Comparison of ENCODE assay signal across 28 mouse cellular contexts in the genomic region with DNA sequence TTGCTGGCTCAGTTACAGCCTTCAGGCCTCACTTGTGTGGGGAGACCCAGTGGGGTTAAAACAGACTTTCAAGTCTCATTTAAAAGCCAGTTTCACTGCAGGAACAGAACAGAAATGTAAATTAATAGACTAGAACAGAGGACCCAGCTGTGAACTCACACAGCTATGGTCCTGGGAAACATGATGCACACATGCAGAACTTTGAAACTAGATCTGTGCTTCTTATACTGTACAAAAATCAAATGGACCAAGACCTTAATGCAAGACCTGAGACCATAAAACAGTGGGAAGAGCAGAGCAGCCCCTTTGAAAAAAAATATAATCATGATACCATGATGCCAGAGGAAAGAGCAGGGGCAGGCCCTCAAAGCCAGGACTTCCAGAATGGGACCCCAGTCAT. TPM values are rescaled to one million over a fixed set of nuclear protein-coding genes. Genes with fewer than 3 reads are reported as not detected.
A peak's percentile ranks its signal among the peaks of the same experiment; 100 is the strongest.
DNase-seq lines count a peak whose midpoint lies in the region; ATAC-seq and TF ChIP-seq lines count a peak whose summit lies in the region.
"Had no signal": no experiment of that assay in that cellular context is flagged by ENCODE, and none has a peak within 500 bp of the region (broad histone marks: within the 10 kb centered on the region; RNA-seq: fewer than 3 reads in every experiment).

No protein-coding gene starts in this region.

- H3K4me1 ChIP-seq in kidney, embryonic 14.5 days (ENCODE audit: control insufficient read depth, insufficient read depth, low read length): peaks cover 3% of the 10 kb centered on the region; the same call in 1 of the 2 replicates
- H3K4me1 ChIP-seq in kidney, embryonic 16.5 days (ENCODE audit: insufficient read depth, low read length): no peaks in the 10 kb centered on the region
- H3K4me1 ChIP-seq: forebrain, embryonic 10.5 days; forebrain, embryonic 12.5 days had no signal

- no peak for DNase-seq in kidney, adult 11 months
- no peak for DNase-seq in kidney, postnatal 36 days
- DNase-seq in brain, embryonic 14.5 days (ENCODE audit: low read depth): peak; percentile 4
- DNase-seq: adrenal gland, adult 8-10 months; adrenal gland, postnatal 14 days; adrenal gland, postnatal 36 days; B cell, adult 2 months; cerebellum, adult 11 months; cerebellum, adult 18-20 months; cerebellum, adult 8-10 months; cerebellum, adult 9-11 months; cerebellum, postnatal 14 days; cerebellum, postnatal 36 days; embryo, embryonic 11 days had no signal

- no peaks in the 10 kb centered on the region for H3K27me3 ChIP-seq in kidney, embryonic 14.5 days (ENCODE audit: control insufficient read depth, insufficient read depth, low read length)
- no peaks in the 10 kb centered on the region for H3K27me3 ChIP-seq in kidney, embryonic 16.5 days (ENCODE audit: insufficient read depth, low read length)
- H3K27me3 ChIP-seq: CH12.LX; embryonic facial prominence, embryonic 13.5 days; embryonic facial prominence, embryonic 15.5 days; forebrain, embryonic 12.5 days had no signal

- TF ChIP-seq POLR2A in brain, embryonic 14.5 days (IDR thresholded peaks at IDR 0.05; ENCODE audit: borderline replicate concordance, extremely low read depth, insufficient read depth, insufficient read length, poor library complexity, severe bottlenecking): no peak

- H3K9ac ChIP-seq in kidney, embryonic 14.5 days (ENCODE audit: low read depth, low read length): no peak overlapping the region
- H3K9ac ChIP-seq in kidney, embryonic 16.5 days (replicated peaks; ENCODE audit: low read length): no peak overlapping the region
- H3K9ac ChIP-seq: embryonic facial prominence, embryonic 13.5 days; embryonic facial prominence, embryonic 15.5 days; forebrain, embryonic 12.5 days had no signal

- no peaks in the 10 kb centered on the region for H3K9me3 ChIP-seq in kidney, embryonic 14.5 days (ENCODE audit: control insufficient read depth, low read length)
- H3K9me3 ChIP-seq in kidney, embryonic 16.5 days (ENCODE audit: low read length): no peaks in the 10 kb centered on the region
- H3K9me3 ChIP-seq: embryonic facial prominence, embryonic 13.5 days; embryonic facial prominence, embryonic 15.5 days; forebrain, embryonic 10.5 days; forebrain, embryonic 12.5 days; G1E had no signal

- no peak for TF ChIP-seq CTCF in brain, embryonic 14.5 days (IDR thresholded peaks at IDR 0.05; ENCODE audit: borderline replicate concordance, extremely low read depth, insufficient read depth, insufficient read length)

- no peak overlapping the region for H3K4me3 ChIP-seq in kidney, embryonic 14.5 days (ENCODE audit: low read length)
- H3K4me3 ChIP-seq in kidney, embryonic 16.5 days (ENCODE audit: low read length): no peak overlapping the region
- H3K4me3 ChIP-seq: embryonic facial prominence, embryonic 13.5 days; embryonic facial prominence, embryonic 15.5 days; erythroblast, embryonic 14.5 days; forebrain, embryonic 10.5 days; forebrain, embryonic 12.5 days had no signal

- ATAC-seq in kidney, embryonic 14.5 days (ENCODE audit: low FRiP score, low TSS enrichment): peak; percentile 32; the same call in 1 of the 2 replicates
- ATAC-seq in kidney, embryonic 16.5 days (ENCODE audit: low FRiP score, low TSS enrichment): peak; percentile 64; the same call in 1 of the 2 replicates
- ATAC-seq: activated CD4-positive, CD25-positive, alpha-beta regulatory T cell, adult 4 months; CD4-positive, CD25-positive, alpha-beta regulatory T cell, adult 4 months; forebrain, embryonic 14.5 days; forebrain, embryonic 16.5 days; Patski had no signal

- H3K4me2 ChIP-seq in kidney, embryonic 14.5 days (replicated peaks; ENCODE audit: low read depth, low read length): no peak overlapping the region
- no peak overlapping the region for H3K4me2 ChIP-seq in kidney, embryonic 16.5 days (replicated peaks; ENCODE audit: low read depth, low read length)
- H3K4me2 ChIP-seq: embryonic facial prominence, embryonic 13.5 days; embryonic facial prominence, embryonic 15.5 days; forebrain, embryonic 12.5 days had no signal

- H3K27ac ChIP-seq in kidney, embryonic 14.5 days (ENCODE audit: low read depth, low read length): no peak overlapping the region
- H3K27ac ChIP-seq in kidney, embryonic 16.5 days (ENCODE audit: low read length): no peak overlapping the region
- H3K27ac ChIP-seq: embryonic facial prominence, embryonic 13.5 days; embryonic facial prominence, embryonic 15.5 days; forebrain, embryonic 10.5 days; forebrain, embryonic 12.5 days had no signal

- H3K36me3 ChIP-seq in kidney, embryonic 14.5 days (ENCODE audit: control insufficient read depth, insufficient read depth, low read length): no peaks in the 10 kb centered on the region
- H3K36me3 ChIP-seq in kidney, embryonic 16.5 days (ENCODE audit: insufficient read depth, low read length): no peaks in the 10 kb centered on the region
- H3K36me3 ChIP-seq: embryonic facial prominence, embryonic 13.5 days; embryonic facial prominence, embryonic 15.5 days; forebrain, embryonic 10.5 days; forebrain, embryonic 12.5 days; G1E had no signal

RNA-seq across cellular contexts. Expression of gene Pthlh, which starts 49.3 kb away (rescaled TPM):
- 1.3 TPM in 2 replicates for polyA plus RNA-seq in kidney, embryonic 14.5 days (2014; fragmentation: Nextera tagmentation; extraction: Ambion mirVana)
- 1.3 TPM in 2 replicates for polyA plus RNA-seq in kidney, embryonic 16.5 days (2015; fragmentation: Nextera tagmentation; extraction: Ambion mirVana)
- 1.6 and 3.2 TPM in 2 replicates for polyA plus RNA-seq in brain, embryonic 14.5 days (2012; rRNA removed)
- polyA plus RNA-seq: activated CD4-positive, CD25-positive, alpha-beta regulatory T cell, adult 4 months; CD4-positive, CD25-positive, alpha-beta regulatory T cell, adult 4 months; erythroblast, embryonic 14.5 days; G1E had no signal
